Mouse (Mus musculus): ENCODE results near the gene Jak1. TPM values are rescaled to one million over a fixed set of nuclear protein-coding genes. Genes with fewer than 3 reads are reported as not detected.
A peak's percentile ranks its signal among the peaks of the same experiment; 100 is the strongest.

The Jak1 gene
- 69.1 and 77.0 TPM in 2 replicates for polyA plus RNA-seq (2016; fragmentation: Nextera tagmentation; extraction: Ambion mirVana)

- no peaks in the 10 kb centered on the region for H3K27me3 ChIP-seq (replicated peaks)
- H3K4me2 ChIP-seq = peak within 1 kb of the TSS; percentile 81
- peak within 1 kb of the TSS; percentile 82 for H3K27ac ChIP-seq (ENCODE audit: poor library complexity, severe bottlenecking)
- H3K9me3 ChIP-seq (replicated peaks) = no peaks in the 10 kb centered on the region
- peaks cover 12% of the 10 kb centered on the region for H3K4me1 ChIP-seq (replicated peaks)
- peak within 1 kb of the TSS; percentile 72 for H3K4me3 ChIP-seq
- H3K36me3 ChIP-seq = no peaks in the 10 kb centered on the region
- under 1% methylated on average over 72 of the region's 84 CpGs for WGBS
- peak within 1 kb of the TSS; percentile 91 for H3K9ac ChIP-seq
- ATAC-seq (ENCODE audit: insufficient number of reproducible peaks, low FRiP score) = peak; percentile 99
These were observed at the start of gene Jak1 for GRCm38 (mm10) chr4:101264741-101265513. Jak1 (minus strand) TSS chr4:101265282.

GRCm38 (mm10) chr4:101312055-101312454 is 47.0 kb upstream of the Jak1 start:
- H3K27me3 ChIP-seq (replicated peaks) = peaks cover 25% of the 10 kb centered on the region
- no peak for ATAC-seq (ENCODE audit: insufficient number of reproducible peaks, low FRiP score)
- no peaks in the 10 kb centered on the region for H3K36me3 ChIP-seq
- H3K4me3 ChIP-seq = no peak overlapping the region
- no peak overlapping the region for H3K27ac ChIP-seq (ENCODE audit: poor library complexity, severe bottlenecking)
- H3K4me1 ChIP-seq (replicated peaks) = no peaks in the 10 kb centered on the region
- WGBS = 78% methylated on average over 6 of the region's 6 CpGs
- H3K4me2 ChIP-seq = no peak overlapping the region
- H3K9me3 ChIP-seq (replicated peaks) = no peaks in the 10 kb centered on the region
- H3K9ac ChIP-seq = no peak overlapping the region

GRCm38 (mm10) chr4:101308166-101308565 is 43.1 kb upstream of the Jak1 start:
- peaks cover 7% of the 10 kb centered on the region; the same call in 1 of the 2 replicates for H3K4me1 ChIP-seq (replicated peaks)
- no peak overlapping the region for H3K4me2 ChIP-seq
- 89% methylated on average over 4 of the region's 4 CpGs for WGBS
- H3K27ac ChIP-seq (ENCODE audit: poor library complexity, severe bottlenecking) = no peak overlapping the region
- H3K9ac ChIP-seq = no peak overlapping the region
- H3K4me3 ChIP-seq = no peak overlapping the region
- H3K27me3 ChIP-seq (replicated peaks) = peaks cover 10% of the 10 kb centered on the region
- H3K9me3 ChIP-seq (replicated peaks) = no peaks in the 10 kb centered on the region
- H3K36me3 ChIP-seq = no peaks in the 10 kb centered on the region
- no peak for ATAC-seq (ENCODE audit: insufficient number of reproducible peaks, low FRiP score)

- H3K4me1 ChIP-seq (replicated peaks) = peaks cover 8% of the 10 kb centered on the region; the same call in 1 of the 2 replicates
- 66% methylated on average over 4 of the region's 4 CpGs for WGBS
- ATAC-seq (ENCODE audit: insufficient number of reproducible peaks, low FRiP score) = no peak
- no peak overlapping the region for H3K9ac ChIP-seq
- H3K4me3 ChIP-seq = no peak overlapping the region
- H3K4me2 ChIP-seq = no peak overlapping the region
- peaks cover 3% of the 10 kb centered on the region; the same call in 1 of the 2 replicates for H3K27me3 ChIP-seq (replicated peaks)
- H3K9me3 ChIP-seq (replicated peaks) = no peaks in the 10 kb centered on the region
- H3K36me3 ChIP-seq = no peaks in the 10 kb centered on the region
- no peak overlapping the region for H3K27ac ChIP-seq (ENCODE audit: poor library complexity, severe bottlenecking)
These were observed 42.2 kb upstream of the Jak1 start for GRCm38 (mm10) chr4:101307286-101307685.

- no peak overlapping the region for H3K9ac ChIP-seq
- 45% methylated on average over 8 of the region's 8 CpGs for WGBS
- no peaks in the 10 kb centered on the region for H3K9me3 ChIP-seq (replicated peaks)
- no peaks in the 10 kb centered on the region for H3K36me3 ChIP-seq
- no peak for ATAC-seq (ENCODE audit: insufficient number of reproducible peaks, low FRiP score)
- no peak overlapping the region for H3K4me2 ChIP-seq
- no peak overlapping the region for H3K27ac ChIP-seq (ENCODE audit: poor library complexity, severe bottlenecking)
- peaks cover 15% of the 10 kb centered on the region for H3K4me1 ChIP-seq (replicated peaks)
- no peak overlapping the region for H3K4me3 ChIP-seq
- H3K27me3 ChIP-seq (replicated peaks) = no peaks in the 10 kb centered on the region; the same call in 1 of the 2 replicates
These were observed 41.2 kb upstream of the Jak1 start for GRCm38 (mm10) chr4:101306132-101306915.

GRCm38 (mm10) chr4:101305126-101305525 is 40.0 kb upstream of the Jak1 start:
- Histone ChIP-seq H3K4me2 (no peak overlapping the region), H3K9me3 (replicated peaks) (no peaks in the 10 kb centered on the region), H3K36me3 (no peaks in the 10 kb centered on the region), H3K27me3 (replicated peaks) (no peaks in the 10 kb centered on the region; the same call in 1 of the 2 replicates), H3K9ac (no peak overlapping the region), H3K4me1 (replicated peaks) (peaks cover 17% of the 10 kb centered on the region), H3K4me3 (no peak overlapping the region), H3K27ac (ENCODE audit: poor library complexity, severe bottlenecking) (no peak overlapping the region)
- 65% methylated on average over 9 of the region's 9 CpGs for WGBS
- no peak for ATAC-seq (ENCODE audit: insufficient number of reproducible peaks, low FRiP score)

GRCm38 (mm10) chr4:101304114-101304513 is 39.0 kb upstream of the Jak1 start:
- no peaks in the 10 kb centered on the region for H3K9me3 ChIP-seq (replicated peaks)
- H3K4me3 ChIP-seq = no peak overlapping the region
- WGBS = 83% methylated on average over 4 of the region's 4 CpGs
- no peaks in the 10 kb centered on the region for H3K36me3 ChIP-seq
- no peak overlapping the region for H3K4me2 ChIP-seq
- no peaks in the 10 kb centered on the region; the same call in 1 of the 2 replicates for H3K27me3 ChIP-seq (replicated peaks)
- H3K4me1 ChIP-seq (replicated peaks) = peaks cover 17% of the 10 kb centered on the region
- no peak overlapping the region for H3K9ac ChIP-seq
- no peak for ATAC-seq (ENCODE audit: insufficient number of reproducible peaks, low FRiP score)
- H3K27ac ChIP-seq (ENCODE audit: poor library complexity, severe bottlenecking) = no peak overlapping the region

- WGBS = 70% methylated on average over 4 of the region's 4 CpGs
- no peak for ATAC-seq (ENCODE audit: insufficient number of reproducible peaks, low FRiP score)
These were observed 35.4 kb upstream of the Jak1 start for GRCm38 (mm10) chr4:101300392-101300910.

GRCm38 (mm10) chr4:101298311-101298990 is 33.4 kb upstream of the Jak1 start:
- WGBS = 77% methylated on average over 12 of the region's 12 CpGs
- H3K4me1 ChIP-seq (replicated peaks) = peaks cover 12% of the 10 kb centered on the region; the same call in 1 of the 2 replicates
- no peak overlapping the region for H3K27ac ChIP-seq (ENCODE audit: poor library complexity, severe bottlenecking)
- H3K9ac ChIP-seq = no peak overlapping the region
- H3K4me2 ChIP-seq = no peak overlapping the region
- no peaks in the 10 kb centered on the region for H3K9me3 ChIP-seq (replicated peaks)
- ATAC-seq (ENCODE audit: insufficient number of reproducible peaks, low FRiP score) = no peak
- no peaks in the 10 kb centered on the region for H3K36me3 ChIP-seq
- no peak overlapping the region for H3K4me3 ChIP-seq
- 0 out of 2 replicates have a peak, but pooled peaks cover 4% of the 10 kb centered on the region for H3K27me3 ChIP-seq (replicated peaks)

More at GRCm38 (mm10) chr4:101300392-101300910, 35.4 kb upstream of the Jak1 start:
- H3K9ac ChIP-seq = no peak overlapping the region
- H3K4me1 ChIP-seq (replicated peaks) = peaks cover 17% of the 10 kb centered on the region
- no peak overlapping the region for H3K4me3 ChIP-seq
- no peaks in the 10 kb centered on the region for H3K9me3 ChIP-seq (replicated peaks)
- no peaks in the 10 kb centered on the region for H3K36me3 ChIP-seq
- H3K27me3 ChIP-seq (replicated peaks) = no peaks in the 10 kb centered on the region
- no peak overlapping the region for H3K4me2 ChIP-seq
- no peak overlapping the region for H3K27ac ChIP-seq (ENCODE audit: poor library complexity, severe bottlenecking)

- H3K4me3 ChIP-seq = no peak overlapping the region
- 0 out of 2 replicates have a peak, but pooled peaks cover 4% of the 10 kb centered on the region for H3K27me3 ChIP-seq (replicated peaks)
- H3K36me3 ChIP-seq = no peaks in the 10 kb centered on the region
- H3K4me2 ChIP-seq = no peak overlapping the region
- no peak for ATAC-seq (ENCODE audit: insufficient number of reproducible peaks, low FRiP score)
- H3K27ac ChIP-seq (ENCODE audit: poor library complexity, severe bottlenecking) = no peak overlapping the region
- 66% methylated on average over 7 of the region's 7 CpGs for WGBS
- H3K4me1 ChIP-seq (replicated peaks) = peaks cover 23% of the 10 kb centered on the region
- no peak overlapping the region for H3K9ac ChIP-seq
- no peaks in the 10 kb centered on the region for H3K9me3 ChIP-seq (replicated peaks)
These were observed 31.8 kb upstream of the Jak1 start for GRCm38 (mm10) chr4:101296836-101297235.

All from heart, embryonic 12.5 days (tissue).